Mouse (Mus musculus) lung, adult 2 months (tissue): Measurements from ENCODE around the gene C2cd4a.

Experiments
- CTCF ChIP-seq: fragments of 200-500 bp; IDR thresholded peaks from 2 replicates; pipeline ENCODE4 v1.5.1; 2011; ENCODE audit warnings: mild to moderate bottlenecking, low read length, control low read depth; ENCODE audit not compliant: insufficient read depth
- POLR2A ChIP-seq: fragments of 200-500 bp; IDR thresholded peaks from 2 replicates; pipeline ENCODE4 v1.6.1; 2011; ENCODE audit warnings: low read depth, mild to moderate bottlenecking, control low read depth, low read length, borderline replicate concordance; ENCODE audit errors: extremely low read depth

DNA sequence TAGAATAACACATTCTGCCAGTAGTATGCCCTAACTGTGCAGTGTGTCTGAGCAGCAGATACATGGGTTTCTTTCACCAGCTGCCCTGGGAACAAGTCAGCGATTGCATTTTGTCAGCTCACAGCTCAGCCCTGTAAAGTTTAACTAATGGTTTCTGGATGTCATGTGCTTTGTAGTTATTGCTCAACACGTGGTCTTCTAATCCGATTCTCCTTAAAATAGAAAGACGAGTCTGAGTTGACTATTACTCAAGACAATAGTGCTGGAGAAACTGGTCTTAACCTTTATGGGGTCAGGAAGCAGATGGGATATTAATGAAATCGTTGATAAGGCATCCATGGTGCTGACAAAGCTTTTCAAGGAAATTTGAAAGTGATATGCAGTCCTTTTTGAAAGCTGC is 10.7 kb upstream of the C2cd4a start:
- TF ChIP-seq CTCF (no peak), POLR2A (no peak)
